Mouse (Mus musculus): Measurements from ENCODE around the gene Tmprss11a.
A peak's percentile ranks its signal among the peaks of the same experiment; 100 is the strongest.

The Tmprss11a gene

DNA sequence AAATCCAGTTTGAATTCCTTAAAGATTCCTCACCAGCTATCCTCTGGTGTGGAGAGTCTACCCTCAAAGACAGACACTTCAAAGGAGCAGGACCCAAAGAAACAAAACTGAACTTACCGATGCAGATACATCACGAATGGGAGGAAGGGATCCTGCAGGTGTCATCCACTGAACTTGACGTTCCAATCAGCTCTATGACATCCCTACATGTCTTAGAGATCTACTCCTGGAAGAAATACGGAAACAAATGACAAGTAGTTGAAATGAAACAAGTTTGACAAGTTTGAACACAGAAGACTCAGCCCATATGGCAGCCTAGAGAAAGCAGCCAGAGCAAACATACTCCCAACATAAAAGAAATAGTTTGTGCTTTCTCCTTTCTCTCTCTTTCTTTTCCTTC lies at the start of gene Tmprss11a:
Tmprss11a (minus strand) TSS at position 101 of the 400 bp plus-strand sequence.
- no peak for DNase-seq (ENCODE audit: low spot score in 2 of 2)

DNA sequence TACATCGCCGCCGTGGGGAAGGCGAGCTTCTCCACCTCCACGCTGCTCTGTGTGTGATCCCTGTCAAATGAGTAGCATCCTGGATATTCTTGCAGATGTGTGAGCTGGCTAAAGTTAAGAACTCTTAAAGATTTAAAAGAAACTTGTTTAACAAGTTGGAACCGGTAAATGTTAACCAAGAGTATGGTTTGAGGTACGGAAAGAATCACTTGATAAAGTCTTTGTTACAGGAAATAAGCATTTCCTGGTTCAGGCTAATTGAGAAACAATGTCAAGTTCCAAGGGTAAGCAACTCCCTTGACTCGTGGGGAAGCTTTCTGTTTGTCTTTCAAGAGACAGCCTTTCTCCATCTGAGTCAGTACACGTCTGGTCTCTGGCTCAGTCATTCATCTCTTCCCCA lies 49.7 kb upstream of the Tmprss11a start, which contains the start of gene Tmprss11g:
Tmprss11g (minus strand) TSS at position 101 of the 400 bp plus-strand sequence.
- DNase-seq (ENCODE audit: low spot score in 2 of 2) = no peak

GRCm38 (mm10) chr5:86511538-86511937 lies 42.7 kb upstream of the Tmprss11a start:
- DNase-seq (ENCODE audit: low spot score in 2 of 2) = no peak

- DNase-seq (ENCODE audit: low spot score in 2 of 2) = no peak
Observed at GRCm38 (mm10) chr5:86493453-86493852, 24.7 kb upstream of the Tmprss11a start.

- DNase-seq (ENCODE audit: low spot score in 2 of 2) = no peak
Observed at GRCm38 (mm10) chr5:86482562-86482961, 13.8 kb upstream of the Tmprss11a start.

DNA sequence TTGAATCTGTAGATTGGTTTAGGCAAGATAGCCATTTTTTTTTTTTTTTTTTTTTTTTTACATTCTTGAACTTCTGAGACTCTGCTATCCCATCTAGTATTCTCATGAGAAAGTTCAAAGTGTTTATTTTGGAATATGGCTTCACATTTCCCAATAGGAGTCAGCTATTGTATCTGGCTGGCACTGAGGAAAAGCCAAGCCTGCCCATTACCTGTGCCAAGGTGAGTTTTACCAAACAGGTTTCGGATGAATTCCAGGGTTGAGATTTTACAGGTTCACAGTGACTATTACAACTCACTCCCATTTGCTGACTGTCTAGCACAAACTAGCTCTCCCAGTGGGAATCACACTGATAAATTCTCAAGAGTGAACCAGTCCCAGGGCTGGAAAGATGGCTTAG lies 13.2 kb upstream of the Tmprss11a start:
- DNase-seq (ENCODE audit: low spot score in 2 of 2) = no peak

DNA sequence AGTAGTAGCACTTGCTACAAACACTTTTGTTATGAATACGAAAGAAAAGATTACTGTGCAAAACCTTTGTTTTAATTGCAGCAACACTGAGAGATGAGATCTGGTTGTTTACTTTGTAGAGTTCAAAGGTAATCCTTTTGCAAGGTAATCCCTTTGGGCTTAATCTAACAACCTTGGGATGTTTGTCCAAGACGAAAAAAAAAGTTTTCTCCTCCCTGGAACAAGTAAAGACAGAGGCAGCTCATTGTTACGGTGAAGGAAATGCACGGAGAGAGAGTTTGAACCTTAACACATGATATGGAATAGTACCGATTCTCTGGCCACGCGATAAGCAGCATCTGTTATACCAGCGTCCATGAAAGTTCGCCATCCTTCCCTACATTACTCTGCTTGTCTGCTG lies 5.1 kb upstream of the Tmprss11a start:
- DNase-seq (ENCODE audit: low spot score in 2 of 2) = no peak

- no peak for DNase-seq (ENCODE audit: low spot score in 2 of 2)
Observed at GRCm38 (mm10) chr5:86439306-86439705, 29.5 kb downstream of the Tmprss11a start.

GRCm38 (mm10) chr5:86438548-86438947 lies 30.2 kb downstream of the Tmprss11a start:
- DNase-seq (ENCODE audit: low spot score in 2 of 2) = no peak

DNA sequence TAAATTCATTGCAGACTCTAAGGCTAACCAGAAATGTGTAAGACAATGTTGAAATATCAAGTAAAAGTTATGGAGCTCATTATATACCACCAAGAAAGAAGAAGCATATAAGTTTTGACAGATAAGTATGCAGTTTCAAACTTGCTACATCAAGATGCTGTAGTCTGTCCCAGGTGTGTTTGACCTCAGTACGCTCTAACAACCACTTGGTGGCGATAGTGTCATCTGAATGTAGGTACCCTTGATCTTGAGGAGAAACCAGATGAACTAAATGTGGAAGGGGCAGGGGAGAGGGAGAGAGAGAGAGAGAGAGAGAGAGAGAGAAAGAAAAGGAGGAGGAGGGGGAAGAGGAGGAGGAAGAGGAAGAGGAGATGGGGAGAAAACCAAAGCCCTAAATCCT lies 36.1 kb downstream of the Tmprss11a start:
- DNase-seq (ENCODE audit: low spot score in 2 of 2) = peak in 1 of 2 experiments; percentile 33

- DNase-seq (ENCODE audit: low spot score in 2 of 2) = no peak
Observed at GRCm38 (mm10) chr5:86431096-86431495, 37.7 kb downstream of the Tmprss11a start.

GRCm38 (mm10) chr5:86421323-86422028 lies 47.3 kb downstream of the Tmprss11a start:
- DNase-seq (ENCODE audit: low spot score in 2 of 2) = no peak

DNA sequence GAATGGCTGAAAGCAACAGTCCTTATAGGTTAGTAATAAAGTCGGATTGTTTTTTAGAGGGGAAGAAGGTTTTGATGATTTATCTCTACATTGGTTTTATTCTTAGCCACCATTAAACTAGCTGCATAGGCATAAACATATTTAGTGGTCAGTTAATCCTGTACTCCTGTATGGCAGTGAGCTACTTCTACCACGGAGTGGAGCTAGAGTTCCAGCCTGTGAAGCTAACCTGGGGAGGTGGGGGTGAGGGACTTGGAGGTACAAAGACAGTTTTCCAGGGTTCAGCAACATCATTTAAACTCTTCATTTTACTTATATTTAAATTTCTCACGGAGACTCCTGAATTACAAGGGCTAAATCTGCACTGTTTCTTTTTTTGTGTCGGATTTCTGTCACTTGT lies 49.3 kb downstream of the Tmprss11a start:
- no peak for DNase-seq (ENCODE audit: low spot score in 2 of 2)

DNA sequence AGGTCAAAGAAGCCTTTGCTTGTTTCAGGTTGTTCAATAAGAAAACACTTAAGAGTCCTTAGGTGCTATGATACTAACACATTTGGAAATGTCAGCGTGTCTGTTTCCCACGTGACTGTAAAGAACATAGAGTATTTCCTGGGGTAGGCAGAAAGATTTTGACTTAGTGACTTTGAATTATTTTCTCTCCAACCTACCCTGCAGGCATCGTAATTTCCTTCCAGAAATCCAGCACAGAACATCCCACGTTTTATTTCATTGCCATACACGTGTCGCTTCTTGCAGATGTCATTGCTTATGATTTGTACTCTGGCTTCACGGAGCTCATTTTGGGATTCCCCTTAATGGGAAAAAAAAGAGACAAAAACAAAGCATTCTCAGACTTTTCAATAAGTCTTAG lies 54.5 kb downstream of the Tmprss11a start:
- no peak for DNase-seq (ENCODE audit: low spot score in 2 of 2)

- peak in 1 of 2 experiments; percentile 29 for DNase-seq (ENCODE audit: low spot score in 2 of 2)
Observed at GRCm38 (mm10) chr5:86410815-86411214, 58.0 kb downstream of the Tmprss11a start.

- no peak for DNase-seq (ENCODE audit: low spot score in 2 of 2)
Observed at GRCm38 (mm10) chr5:86407941-86408340, 60.8 kb downstream of the Tmprss11a start.

DNA sequence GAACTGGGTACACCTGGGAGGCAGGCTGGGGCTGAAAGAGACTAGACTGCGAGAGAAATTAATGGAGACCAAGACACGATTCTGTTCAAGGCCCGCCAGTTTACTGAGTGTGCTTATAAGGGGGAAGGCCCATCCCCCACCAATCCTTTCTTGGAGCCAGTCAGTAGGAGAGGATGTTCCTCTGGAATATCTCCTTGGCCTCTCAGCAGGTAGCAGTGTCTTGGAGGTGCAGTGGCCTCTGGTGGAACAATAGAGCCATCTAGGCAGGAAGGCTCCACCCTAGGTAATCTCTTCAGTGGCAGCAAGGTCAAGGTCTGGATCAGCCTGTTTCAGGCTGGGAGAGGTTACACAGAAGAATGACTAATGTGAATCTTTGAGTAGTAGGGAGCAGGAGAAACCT lies 61.6 kb downstream of the Tmprss11a start:
- no peak for DNase-seq (ENCODE audit: low spot score in 2 of 2)

GRCm38 (mm10) chr5:86373320-86373719 lies 95.5 kb downstream of the Tmprss11a start, which contains the start of gene Tmprss11d:
Gene Tmprss11d (minus strand): TSS chr5:86373420.
- no peak for DNase-seq (ENCODE audit: low spot score in 2 of 2)
